Mouse (Mus musculus) large intestine, adult 2 months (tissue): ENCODE data around the gene Mrps34. TPM values are rescaled to one million over a fixed set of nuclear protein-coding genes. Genes with fewer than 3 reads are reported as not detected.

Experiments used
- DNase-seq: peaks from one replicate; pipeline ENCODE4 v3.0.0-alpha.2; 2012; ENCODE audit warnings: low read depth, low spot score
- WGBS: fragments of 180-500 bp; shearing (Covaris S2); methylation state at CpG from one replicate; pipeline ENCODE4 v1.1.7; 2018; 5-methylcytosine and 5-hydroxymethylcytosine counted together
- polyA plus RNA-seq: library from polyadenylated mRNA; depleted of rRNA; stranded (reverse); fragments of >200 nt; gene quantifications from 2 replicates; pipeline ENCODE4 v1.2.3, GENCODE M21; 2012

Mrps34 gene
- polyA plus RNA-seq, 1 experiment: 119 TPM

- DNase-seq: no peak
- WGBS: 1% methylated on average over 50 of the region's 50 CpGs
Observed at GRCm38 (mm10) chr17:24896241-24896992, 1.5 kb downstream of the Mrps34 start, which contains the start of gene Nme3. Gene Nme3 (plus strand): TSS chr17:24896500.

- WGBS: 19% methylated on average over 11 of the region's 11 CpGs
- DNase-seq: no peak
Observed at GRCm38 (mm10) chr17:24896993-24897269, 2.0 kb downstream of the Mrps34 start.

- 82% methylated on average over 4 of the region's 4 CpGs for WGBS
- DNase-seq: no peak
Observed at GRCm38 (mm10) chr17:24897600-24897999, 2.7 kb downstream of the Mrps34 start.

GRCm38 (mm10) chr17:24898041-24898854 is 3.3 kb downstream of the Mrps34 start:
- no peak for DNase-seq
- 80% methylated on average over 4 of the region's 4 CpGs for WGBS

- DNase-seq: no peak
- 80% methylated on average over 5 of the region's 5 CpGs for WGBS
Observed at GRCm38 (mm10) chr17:24899153-24899552, 4.2 kb downstream of the Mrps34 start.

- no peak for DNase-seq
- 90% methylated on average over 6 of the region's 6 CpGs for WGBS
Observed at GRCm38 (mm10) chr17:24900014-24900413, 5.1 kb downstream of the Mrps34 start.

- WGBS: 90% methylated on average over 5 of the region's 5 CpGs
- no peak for DNase-seq
Observed at GRCm38 (mm10) chr17:24902124-24902523, 7.2 kb downstream of the Mrps34 start.

DNA sequence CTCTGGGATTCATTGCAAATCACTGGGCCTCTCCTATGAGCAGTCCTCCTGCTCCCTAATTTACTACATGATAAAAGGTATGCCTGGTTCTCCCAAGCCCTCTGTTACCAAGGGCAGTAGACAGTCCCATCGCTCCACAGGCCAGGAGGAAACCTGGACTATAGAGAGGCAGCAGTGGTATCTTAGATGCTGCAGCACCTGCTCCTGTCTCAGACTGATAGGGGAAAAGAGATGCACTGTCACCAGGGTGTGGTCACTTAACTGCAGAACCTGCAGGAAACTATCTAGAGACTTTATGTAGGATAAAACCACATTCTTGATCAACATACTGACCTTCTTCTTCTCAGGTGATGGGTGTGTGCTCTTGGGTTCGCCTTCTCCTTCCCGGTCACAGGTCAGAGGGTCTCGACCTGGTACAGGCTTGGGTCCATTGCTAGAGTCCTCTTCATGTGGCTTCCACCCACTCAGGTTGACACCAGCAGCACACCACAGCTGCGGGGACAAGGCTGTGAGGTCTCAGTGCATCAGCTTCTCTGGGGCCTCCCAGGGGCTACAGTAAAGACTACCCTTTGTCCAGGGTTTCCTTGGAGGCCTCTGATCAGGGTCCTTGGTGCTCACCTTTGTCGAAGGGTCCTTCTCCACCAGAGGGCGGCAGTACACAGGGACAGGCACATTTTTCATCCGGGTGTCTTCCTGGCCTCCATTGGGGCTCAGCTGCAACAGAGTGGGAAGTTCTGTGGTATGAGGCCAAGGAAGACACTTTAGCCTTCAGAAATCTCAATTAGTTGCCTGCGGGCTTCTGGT is 8.0 kb downstream of the Mrps34 start:
- WGBS: 70% methylated on average over 9 of the region's 9 CpGs
- no peak for DNase-seq

- 93% methylated on average over 9 of the region's 9 CpGs for WGBS
- no peak for DNase-seq
Observed at GRCm38 (mm10) chr17:24903767-24904166, 8.9 kb downstream of the Mrps34 start.

- DNase-seq: no peak
- 86% methylated on average over 2 of the region's 2 CpGs for WGBS
Observed at GRCm38 (mm10) chr17:24907591-24907990, 12.7 kb downstream of the Mrps34 start.

DNA sequence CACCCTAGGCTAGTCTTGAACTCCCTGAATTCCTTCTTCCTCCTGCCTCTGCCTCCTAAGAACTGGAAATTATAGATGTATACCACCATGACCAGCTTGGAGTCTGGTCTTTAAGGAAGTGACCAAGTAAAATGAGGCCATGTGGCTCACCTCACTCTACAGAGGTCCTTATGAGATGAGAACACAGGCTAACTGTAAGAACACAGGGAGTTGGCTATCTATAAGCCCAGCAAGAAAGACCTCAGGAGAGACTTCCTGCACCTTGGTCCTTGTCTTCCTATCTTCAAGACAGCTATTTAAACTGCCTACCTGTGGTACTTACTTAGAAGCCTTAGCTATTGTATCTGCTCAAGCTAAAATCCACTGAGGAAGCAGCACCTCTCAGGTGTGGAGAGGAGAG is 19.1 kb downstream of the Mrps34 start:
- DNase-seq: no peak

GRCm38 (mm10) chr17:24923246-24923645 is 28.3 kb downstream of the Mrps34 start:
- DNase-seq: no peak
- 95% methylated on average over 1 of the region's 1 CpGs for WGBS

- no peak for DNase-seq
- WGBS: 77% methylated on average over 1 of the region's 1 CpGs
Observed at GRCm38 (mm10) chr17:24929506-24929905, 34.6 kb downstream of the Mrps34 start.

DNA sequence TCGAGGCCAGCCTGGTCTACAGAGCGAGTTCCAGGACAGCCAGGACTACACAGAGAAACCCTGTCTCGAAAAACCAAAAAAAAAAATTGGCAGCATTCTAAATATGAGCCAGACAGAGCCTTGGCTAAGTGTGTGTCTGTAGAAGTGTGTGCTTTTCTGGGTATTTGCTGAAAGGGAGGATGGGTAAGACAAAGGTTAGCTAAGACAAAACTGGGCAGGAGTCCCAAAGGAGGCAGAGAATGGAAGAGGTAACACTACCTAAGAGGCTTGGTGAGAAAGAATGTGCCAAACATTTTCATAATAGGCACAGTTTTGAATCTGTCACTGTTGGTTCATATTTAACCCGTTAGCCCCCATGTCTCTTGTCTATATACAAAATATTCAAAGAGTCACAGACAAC is 37.5 kb downstream of the Mrps34 start:
- no peak for DNase-seq
- WGBS: 83% methylated on average over 4 of the region's 4 CpGs

DNA sequence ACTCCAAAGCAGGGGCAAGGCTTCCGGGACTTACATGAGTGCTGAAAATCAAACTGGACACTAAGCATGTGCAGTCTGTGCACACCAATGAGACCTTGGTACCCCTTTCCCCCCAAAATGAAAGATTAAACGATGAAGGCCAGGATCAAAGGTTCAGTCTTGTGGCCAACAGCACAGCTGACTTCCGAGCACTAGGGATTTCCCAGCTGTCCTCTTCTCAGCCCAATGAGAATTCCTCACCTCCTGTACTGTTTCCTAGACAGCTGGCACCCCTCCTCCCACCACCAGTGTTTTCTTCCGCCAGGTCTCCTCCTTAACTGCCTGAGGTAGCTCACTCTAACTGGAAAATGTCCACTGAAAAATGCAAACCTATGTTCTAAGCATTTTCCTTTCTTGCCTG is 38.2 kb downstream of the Mrps34 start:
- 77% methylated on average over 4 of the region's 4 CpGs for WGBS
- DNase-seq: no peak

- WGBS: 69% methylated on average over 4 of the region's 4 CpGs
- no peak for DNase-seq
Observed at GRCm38 (mm10) chr17:24934926-24935325, 40.0 kb downstream of the Mrps34 start.

GRCm38 (mm10) chr17:24935666-24936065 is 40.8 kb downstream of the Mrps34 start:
- DNase-seq: no peak

- peak; percentile 83 for DNase-seq
- under 1% methylated on average over 78 of the region's 78 CpGs for WGBS
Observed at GRCm38 (mm10) chr17:24936259-24937237, 41.6 kb downstream of the Mrps34 start, which contains the start of gene Mapk8ip3. Gene Mapk8ip3 (minus strand): TSS chr17:24936977.

DNA sequence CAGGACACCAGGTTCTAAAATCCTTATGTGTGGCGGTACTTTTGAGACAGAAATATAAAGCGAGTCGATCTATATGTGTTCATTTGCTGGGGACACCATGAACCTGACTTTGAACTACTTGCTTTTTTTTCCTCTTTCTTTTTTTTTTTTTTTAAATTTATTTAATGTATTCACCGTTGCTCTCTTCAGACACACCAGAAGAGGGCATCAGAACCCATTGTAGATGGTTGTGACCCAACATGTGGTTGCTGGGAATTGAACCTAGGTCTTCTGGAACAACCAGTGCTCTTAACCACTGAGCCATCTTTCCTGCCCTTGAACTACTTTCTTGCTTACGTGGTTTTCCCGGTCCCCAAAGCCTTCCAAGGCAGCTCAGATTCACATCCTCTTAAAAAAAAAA is 42.4 kb downstream of the Mrps34 start:
- 42% methylated on average over 6 of the region's 6 CpGs for WGBS
- DNase-seq: no peak
